Mouse (Mus musculus): ENCODE measurements at regions not wholly inside any gene's neighbourhood (a gene's known extent, or its start where the extent isn't known, plus 50 kb on each side); places are given as distances from the start of the nearest gene placed in this dataset.

GRCm38 (mm10) chr9:98791709-98792108 lies 50.6 kb upstream of the Prr23a1 start:
- in situ Hi-C loops (cut with MboI; ENCODE audit: unreplicated experiment in 2 of 2), result no loop called here

GRCm38 (mm10) chr9:98773651-98774185 lies 68.6 kb upstream of the Prr23a1 start:
- in situ Hi-C loops (cut with MboI; ENCODE audit: unreplicated experiment in 2 of 2), result no loop called here

- in situ Hi-C loops (cut with MboI; ENCODE audit: unreplicated experiment in 2 of 2), result no loop called here
These were observed 69.1 kb upstream of the Prr23a1 start for GRCm38 (mm10) chr9:98773212-98773611.

GRCm38 (mm10) chr9:98754764-98755163 lies 87.5 kb upstream of the Prr23a1 start:
- in situ Hi-C loops (cut with MboI; ENCODE audit: unreplicated experiment in 2 of 2), result loop anchor here in 1 of 2 experiments (5.0 kb wide), 1 partner anchor 58 kb away; no protein-coding TSS in a partner anchor

- in situ Hi-C loops (cut with MboI; ENCODE audit: unreplicated experiment in 2 of 2), result loop anchor here in 1 of 2 experiments (5.0 kb wide), 1 partner anchor 59 kb away; no protein-coding TSS in a partner anchor
These were observed 88.8 kb upstream of the Prr23a1 start for GRCm38 (mm10) chr9:98753356-98753953.

- in situ Hi-C loops (cut with MboI; ENCODE audit: unreplicated experiment in 2 of 2), result no loop called here
These were observed 98.5 kb upstream of the Prr23a1 start for GRCm38 (mm10) chr9:98743785-98744184.

- in situ Hi-C loops (cut with MboI; ENCODE audit: unreplicated experiment in 2 of 2), result no loop called here
These were observed 114.9 kb upstream of the Prr23a1 start for GRCm38 (mm10) chr9:98727276-98727860.

- in situ Hi-C loops (cut with MboI; ENCODE audit: unreplicated experiment in 2 of 2), result no loop called here
These were observed 115.7 kb upstream of the Prr23a1 start for GRCm38 (mm10) chr9:98726638-98727037.

- in situ Hi-C loops (cut with MboI; ENCODE audit: unreplicated experiment in 2 of 2), result no loop called here
These were observed 119.4 kb upstream of the Prr23a1 start for GRCm38 (mm10) chr9:98722885-98723284.

- in situ Hi-C loops (cut with MboI; ENCODE audit: unreplicated experiment in 2 of 2), result no loop called here
These were observed 119.9 kb upstream of the Mrps22 start for GRCm38 (mm10) chr9:98721381-98721780.

GRCm38 (mm10) chr9:98717701-98718270 lies 116.3 kb upstream of the Mrps22 start:
- in situ Hi-C loops (cut with MboI; ENCODE audit: unreplicated experiment in 2 of 2), result no loop called here

GRCm38 (mm10) chr9:98714661-98715060 lies 113.2 kb upstream of the Mrps22 start:
- in situ Hi-C loops (cut with MboI; ENCODE audit: unreplicated experiment in 2 of 2), result no loop called here

GRCm38 (mm10) chr9:98712826-98713225 lies 111.4 kb upstream of the Mrps22 start:
- in situ Hi-C loops (cut with MboI; ENCODE audit: unreplicated experiment in 2 of 2), result no loop called here

GRCm38 (mm10) chr9:98712023-98712563 lies 110.6 kb upstream of the Mrps22 start:
- in situ Hi-C loops (cut with MboI; ENCODE audit: unreplicated experiment in 2 of 2), result no loop called here

- in situ Hi-C loops (cut with MboI; ENCODE audit: unreplicated experiment in 2 of 2), result no loop called here
These were observed 108.8 kb upstream of the Mrps22 start for GRCm38 (mm10) chr9:98710155-98710710.

- in situ Hi-C loops (cut with MboI; ENCODE audit: unreplicated experiment in 2 of 2), result no loop called here
These were observed 106.7 kb upstream of the Mrps22 start for GRCm38 (mm10) chr9:98708001-98708680.

GRCm38 (mm10) chr9:98707491-98707890 lies 106.0 kb upstream of the Mrps22 start:
- in situ Hi-C loops (cut with MboI; ENCODE audit: unreplicated experiment in 2 of 2), result no loop called here

- in situ Hi-C loops (cut with MboI; ENCODE audit: unreplicated experiment in 2 of 2), result no loop called here
These were observed 102.7 kb upstream of the Mrps22 start for GRCm38 (mm10) chr9:98704131-98704530.

- in situ Hi-C loops (cut with MboI; ENCODE audit: unreplicated experiment in 2 of 2), result no loop called here
These were observed 101.9 kb upstream of the Mrps22 start for GRCm38 (mm10) chr9:98703331-98703730.

GRCm38 (mm10) chr9:98700571-98700970 lies 99.1 kb upstream of the Mrps22 start:
- in situ Hi-C loops (cut with MboI; ENCODE audit: unreplicated experiment in 2 of 2), result no loop called here

GRCm38 (mm10) chr9:98697155-98697554 lies 95.7 kb upstream of the Mrps22 start:
- in situ Hi-C loops (cut with MboI; ENCODE audit: unreplicated experiment in 2 of 2), result loop anchor here in 1 of 2 experiments (25.0 kb wide), 1 partner anchor 865 kb away; the partner anchor contains the start of gene Armc8
